Mouse (Mus musculus): ENCODE data around the gene Fmod. TPM values are rescaled to one million over a fixed set of nuclear protein-coding genes. Genes with fewer than 3 reads are reported as not detected.

Fmod gene
- total and polyA plus RNA-seq, 2 experiments from 2014 or later = 16.3 to 21.8 TPM

- Histone ChIP-seq H3K4me3 (ENCODE audit: low read length) (no peak overlapping the region), H3K27ac (no peak overlapping the region), H3K4me1 (ENCODE audit: insufficient read depth, low read length) (peaks cover under 1% of the 10 kb centered on the region; the same call in 1 of the 2 replicates), H3K36me3 (ENCODE audit: insufficient read depth, low read length) (no peaks in the 10 kb centered on the region), H3K9ac (replicated peaks; ENCODE audit: low read length) (no peak overlapping the region), H3K4me2 (ENCODE audit: low read depth, low read length) (no peak overlapping the region), H3K9me3 (ENCODE audit: low read length) (no peaks in the 10 kb centered on the region), H3K27me3 (ENCODE audit: insufficient read depth, low read length) (no peaks in the 10 kb centered on the region)
- ATAC-seq = no peak
- 78% methylated on average over 9 of the region's 9 CpGs for WGBS
- TF ChIP-seq CTCF (IDR thresholded peaks at IDR 0.05; ENCODE audit: low read depth) = no peak
- no peak for DNase-seq (ENCODE audit: low spot score)
These were observed 18.0 kb downstream of the Fmod start for GRCm38 (mm10) chr1:134055058-134055457.

- DNase-seq (ENCODE audit: low spot score) = no peak
- ATAC-seq = no peak
- 71% methylated on average over 9 of the region's 9 CpGs for WGBS
- TF ChIP-seq CTCF (IDR thresholded peaks at IDR 0.05; ENCODE audit: low read depth) = no peak
- H3K27ac ChIP-seq = no peak overlapping the region
- no peaks in the 10 kb centered on the region for H3K27me3 ChIP-seq (ENCODE audit: insufficient read depth, low read length)
- H3K4me1 ChIP-seq (ENCODE audit: insufficient read depth, low read length) = peaks cover 7% of the 10 kb centered on the region; the same call in 1 of the 2 replicates
- H3K4me2 ChIP-seq (ENCODE audit: low read depth, low read length) = no peak overlapping the region
- no peak overlapping the region for H3K4me3 ChIP-seq (ENCODE audit: low read length)
- H3K9me3 ChIP-seq (ENCODE audit: low read length) = no peaks in the 10 kb centered on the region
- H3K9ac ChIP-seq (replicated peaks; ENCODE audit: low read length) = no peak overlapping the region
- no peaks in the 10 kb centered on the region for H3K36me3 ChIP-seq (ENCODE audit: insufficient read depth, low read length)
These were observed 18.7 kb downstream of the Fmod start for GRCm38 (mm10) chr1:134055666-134056245.

- Histone ChIP-seq H3K9ac (replicated peaks; ENCODE audit: low read length) (0 out of 2 replicates have a peak overlapping the region, but pooled peaks have one; percentile 2), H3K4me1 (ENCODE audit: insufficient read depth, low read length) (peaks cover 10% of the 10 kb centered on the region), H3K4me2 (ENCODE audit: low read depth, low read length) (no peak overlapping the region), H3K27ac (no peak overlapping the region), H3K4me3 (ENCODE audit: low read length) (no peak overlapping the region), H3K9me3 (ENCODE audit: low read length) (no peaks in the 10 kb centered on the region), H3K27me3 (ENCODE audit: insufficient read depth, low read length) (no peaks in the 10 kb centered on the region), H3K36me3 (ENCODE audit: insufficient read depth, low read length) (no peaks in the 10 kb centered on the region)
- no peak for DNase-seq (ENCODE audit: low spot score)
- ATAC-seq = no peak
- 67% methylated on average over 4 of the region's 4 CpGs for WGBS
- TF ChIP-seq CTCF (IDR thresholded peaks at IDR 0.05; ENCODE audit: low read depth) = no peak
These were observed 19.2 kb downstream of the Fmod start for GRCm38 (mm10) chr1:134056285-134056684.

GRCm38 (mm10) chr1:134057736-134058135 is 20.7 kb downstream of the Fmod start:
- ATAC-seq = no peak
- 87% methylated on average over 8 of the region's 8 CpGs for WGBS
- H3K4me2 ChIP-seq (ENCODE audit: low read depth, low read length) = no peak overlapping the region

GRCm38 (mm10) chr1:134058870-134059269 is 21.8 kb downstream of the Fmod start:
- ATAC-seq = no peak
- Histone ChIP-seq H3K27ac (no peak overlapping the region), H3K4me2 (ENCODE audit: low read depth, low read length) (no peak overlapping the region), H3K9ac (replicated peaks; ENCODE audit: low read length) (no peak overlapping the region), H3K27me3 (ENCODE audit: insufficient read depth, low read length) (no peaks in the 10 kb centered on the region), H3K36me3 (ENCODE audit: insufficient read depth, low read length) (no peaks in the 10 kb centered on the region), H3K4me3 (ENCODE audit: low read length) (no peak overlapping the region), H3K4me1 (ENCODE audit: insufficient read depth, low read length) (peaks cover 29% of the 10 kb centered on the region), H3K9me3 (ENCODE audit: low read length) (no peaks in the 10 kb centered on the region)
- no peak for TF ChIP-seq CTCF (IDR thresholded peaks at IDR 0.05; ENCODE audit: low read depth)
- DNase-seq (ENCODE audit: low spot score) = no peak
- WGBS = 68% methylated on average over 6 of the region's 6 CpGs

More at GRCm38 (mm10) chr1:134057736-134058135, 20.7 kb downstream of the Fmod start:
- Histone ChIP-seq H3K9me3 (ENCODE audit: low read length) (no peaks in the 10 kb centered on the region), H3K36me3 (ENCODE audit: insufficient read depth, low read length) (no peaks in the 10 kb centered on the region), H3K4me1 (ENCODE audit: insufficient read depth, low read length) (peaks cover 22% of the 10 kb centered on the region), H3K9ac (replicated peaks; ENCODE audit: low read length) (no peak overlapping the region), H3K4me3 (ENCODE audit: low read length) (no peak overlapping the region), H3K27me3 (ENCODE audit: insufficient read depth, low read length) (no peaks in the 10 kb centered on the region), H3K27ac (no peak overlapping the region)
- no peak for DNase-seq (ENCODE audit: low spot score)
- TF ChIP-seq CTCF (IDR thresholded peaks at IDR 0.05; ENCODE audit: low read depth) = no peak

- peak overlapping the region; percentile 44 for H3K9ac ChIP-seq (replicated peaks; ENCODE audit: low read length)
- H3K4me1 ChIP-seq (ENCODE audit: insufficient read depth, low read length) = peaks cover 39% of the 10 kb centered on the region
- WGBS = 70% methylated on average over 16 of the region's 16 CpGs
These were observed 23.0 kb downstream of the Fmod start for GRCm38 (mm10) chr1:134059739-134060695.

More at GRCm38 (mm10) chr1:134059739-134060695, 23.0 kb downstream of the Fmod start:
- Histone ChIP-seq H3K9me3 (ENCODE audit: low read length) (no peaks in the 10 kb centered on the region), H3K4me3 (ENCODE audit: low read length) (peak overlapping the region; percentile 27), H3K27ac (peak overlapping the region; percentile 95), H3K36me3 (ENCODE audit: insufficient read depth, low read length) (no peaks in the 10 kb centered on the region), H3K27me3 (ENCODE audit: insufficient read depth, low read length) (no peaks in the 10 kb centered on the region), H3K4me2 (ENCODE audit: low read depth, low read length) (peak overlapping the region; percentile 61)
- ATAC-seq = no peak
- TF ChIP-seq CTCF (IDR thresholded peaks at IDR 0.05; ENCODE audit: low read depth) = peak; percentile 50
- DNase-seq (ENCODE audit: low spot score) = no peak
